Mouse (Mus musculus) naive thymus-derived CD4-positive, alpha-beta T cell, adult 2 months (primary cell): ENCODE measurements around the gene Ptbp1.

Source experiments
- DNase-seq: peaks from one replicate; pipeline ENCODE4 v3.0.0-alpha.2; 2011; ENCODE audit warnings: low read depth

Ptbp1 gene

DNA sequence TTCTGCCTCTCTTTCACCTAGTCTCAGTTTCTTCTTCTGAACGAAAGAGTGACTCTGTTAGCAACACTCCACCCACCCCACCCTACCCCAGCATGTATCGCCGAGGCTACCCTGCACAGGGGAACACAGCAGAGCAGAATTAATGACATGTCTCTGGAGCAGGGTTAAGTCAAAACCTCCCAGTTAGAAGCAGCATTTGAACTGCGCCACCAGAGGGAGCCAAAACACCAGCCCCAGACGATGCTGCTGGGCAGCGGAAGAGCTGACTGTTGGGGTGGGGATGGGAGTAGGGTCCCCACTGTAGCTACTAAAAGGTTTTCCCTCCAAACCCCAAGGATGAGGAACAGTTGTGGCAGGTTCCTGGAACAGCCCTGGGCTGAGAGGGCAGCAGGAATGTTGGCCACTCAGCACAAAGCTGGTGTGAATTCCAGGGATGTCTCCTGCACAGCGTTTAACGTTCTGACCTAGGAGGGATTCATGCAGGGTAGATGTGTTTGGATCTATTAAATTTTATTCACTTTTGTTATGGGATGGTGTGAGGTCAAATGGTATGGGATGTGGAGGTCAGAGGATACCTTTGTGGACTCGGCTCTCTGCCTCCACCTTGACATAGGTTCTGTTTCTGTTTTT, 19.3 kb upstream of the Ptbp1 start:
- DNase-seq: peak; percentile 90

DNA sequence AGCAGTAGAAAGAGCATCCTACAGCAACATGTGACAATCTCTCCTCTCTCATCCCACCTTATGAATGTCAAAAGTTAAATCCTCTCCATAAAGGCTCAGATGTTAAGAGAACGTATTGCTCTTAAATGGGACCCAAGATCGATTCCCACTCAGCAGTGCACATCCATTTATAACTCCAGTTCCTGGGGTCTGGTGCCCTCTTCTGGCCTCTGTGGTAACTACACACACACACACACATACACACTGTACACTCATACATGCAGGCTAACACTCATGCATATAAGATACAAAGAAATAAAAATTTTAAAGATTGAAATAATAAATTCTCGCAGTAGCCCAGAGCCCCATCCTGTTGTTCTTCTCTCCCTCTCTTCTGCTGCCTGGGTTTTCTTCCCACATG, 17.3 kb upstream of the Ptbp1 start:
- peak; percentile 37 for DNase-seq

DNA sequence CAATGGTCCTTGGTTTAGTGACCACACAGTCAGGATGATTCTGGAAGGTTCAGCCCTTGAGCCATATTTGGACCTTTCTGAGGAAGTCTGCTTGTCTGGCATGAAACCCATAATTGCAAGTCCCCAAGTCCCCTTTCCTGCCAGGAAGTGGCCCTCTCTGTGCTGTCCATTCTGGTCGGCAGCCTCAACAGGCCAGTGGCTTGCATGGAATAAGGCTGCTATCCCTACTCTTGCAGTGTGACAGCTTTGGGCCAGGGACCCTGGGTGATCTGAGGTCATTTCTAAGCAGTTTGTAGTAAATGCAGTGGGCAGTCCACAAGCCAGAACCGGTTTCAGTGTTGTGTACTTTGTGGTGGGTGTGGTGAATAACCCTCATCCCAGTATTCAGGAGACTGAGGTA, 16.1 kb upstream of the Ptbp1 start:
- DNase-seq: no peak

DNA sequence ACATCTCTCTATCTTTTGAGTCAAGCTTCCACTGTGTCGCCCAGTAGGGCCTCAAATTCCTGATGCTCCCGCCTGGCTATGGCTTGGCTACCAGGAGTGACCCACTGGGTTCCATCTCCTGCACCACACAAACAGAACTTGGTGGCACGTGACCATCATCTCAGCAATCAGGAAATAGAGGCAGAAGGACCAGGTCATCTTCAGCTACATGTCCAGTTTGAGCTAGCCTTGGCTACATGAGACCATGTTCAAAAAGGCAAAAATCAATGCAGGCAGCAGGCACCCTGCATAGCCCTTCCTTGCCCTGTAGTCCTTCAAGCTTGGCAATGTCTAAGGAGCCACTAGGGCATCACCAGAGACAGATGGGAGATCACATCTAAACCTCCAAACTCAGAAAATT, 14.1 kb upstream of the Ptbp1 start:
- peak; percentile 16 for DNase-seq

DNA sequence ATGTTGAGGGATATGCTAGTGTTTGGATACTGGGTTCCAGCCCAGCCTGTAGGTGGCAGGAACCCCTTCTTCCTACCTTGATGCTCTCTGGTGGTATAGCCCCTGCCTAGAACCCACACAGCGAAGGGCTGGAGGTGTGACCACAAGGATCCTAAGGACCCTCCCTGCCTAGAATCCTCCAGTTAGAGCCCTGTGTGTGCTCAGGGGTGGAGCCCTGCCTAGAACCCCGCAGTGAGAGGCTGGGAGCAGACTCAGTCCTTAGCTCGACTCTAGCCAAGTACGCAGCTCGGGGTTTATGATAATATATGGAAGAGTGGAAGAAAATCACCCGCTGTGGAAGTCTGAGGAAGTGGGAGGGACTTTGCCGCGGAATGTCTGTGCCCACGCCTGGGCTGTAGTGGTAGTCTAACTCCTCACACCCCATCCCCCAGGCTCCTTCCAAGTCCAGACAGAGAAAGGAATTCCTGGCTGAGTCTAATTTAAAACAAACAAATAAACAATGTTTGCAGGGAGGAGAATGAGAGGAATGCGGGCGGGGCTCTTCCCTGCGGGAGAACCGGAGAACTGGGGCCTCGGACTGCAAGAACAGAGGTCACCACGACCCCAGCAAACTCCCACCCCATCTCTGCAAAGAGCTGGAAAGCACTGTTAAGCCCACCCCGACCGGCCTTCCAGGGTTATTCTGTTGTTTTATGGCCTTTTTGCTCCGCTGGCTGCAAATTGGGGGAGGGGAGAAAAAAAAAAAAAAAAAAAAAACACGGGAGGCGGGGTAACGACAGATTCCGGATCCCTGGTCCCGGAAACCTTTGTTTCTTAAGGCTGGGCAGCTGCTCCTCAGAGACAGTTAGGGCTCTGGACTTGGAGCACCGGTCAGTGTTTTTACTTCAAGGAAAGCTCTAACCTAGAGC, 13.3 kb upstream of the Ptbp1 start:
- DNase-seq: peak; percentile 48

DNA sequence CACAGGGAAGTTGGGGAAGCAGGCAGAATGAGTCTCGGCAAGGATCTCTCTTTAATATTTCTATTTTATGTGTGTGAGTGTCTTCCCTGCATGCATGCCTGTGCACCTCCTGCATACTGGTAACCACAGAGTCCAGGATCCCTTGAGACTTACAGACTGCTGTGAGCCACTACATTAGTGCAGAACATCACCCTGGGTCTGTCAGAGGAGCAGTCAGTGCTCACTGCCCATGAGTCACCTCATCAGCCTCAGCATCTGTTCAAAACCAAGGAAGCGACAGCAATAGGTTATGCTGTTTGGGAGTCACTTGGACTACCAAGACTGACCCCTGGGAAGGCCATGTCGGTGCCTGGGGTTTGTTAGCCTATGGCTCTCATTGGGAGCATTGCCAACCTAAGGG, 11.9 kb upstream of the Ptbp1 start:
- DNase-seq: no peak

DNA sequence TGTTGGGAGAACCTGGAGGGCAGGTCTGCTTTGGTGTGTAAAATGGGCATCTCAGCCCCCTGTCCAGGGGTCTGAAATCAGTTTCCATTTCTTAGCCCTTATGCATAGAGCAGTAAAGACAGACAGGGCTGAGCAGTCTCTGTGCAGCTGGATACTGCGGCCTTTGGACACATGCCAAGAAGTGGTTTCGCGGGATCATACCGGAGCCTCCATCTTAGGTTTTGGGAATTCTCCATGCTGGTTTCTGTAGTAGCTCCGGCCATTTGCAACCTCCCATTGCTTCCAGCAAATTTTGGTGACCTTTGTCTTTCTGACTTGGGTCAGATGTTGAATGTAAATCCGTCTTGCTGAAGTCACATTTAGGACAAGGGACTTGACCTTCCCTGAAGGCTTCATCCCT, 10.8 kb upstream of the Ptbp1 start:
- no peak for DNase-seq

DNA sequence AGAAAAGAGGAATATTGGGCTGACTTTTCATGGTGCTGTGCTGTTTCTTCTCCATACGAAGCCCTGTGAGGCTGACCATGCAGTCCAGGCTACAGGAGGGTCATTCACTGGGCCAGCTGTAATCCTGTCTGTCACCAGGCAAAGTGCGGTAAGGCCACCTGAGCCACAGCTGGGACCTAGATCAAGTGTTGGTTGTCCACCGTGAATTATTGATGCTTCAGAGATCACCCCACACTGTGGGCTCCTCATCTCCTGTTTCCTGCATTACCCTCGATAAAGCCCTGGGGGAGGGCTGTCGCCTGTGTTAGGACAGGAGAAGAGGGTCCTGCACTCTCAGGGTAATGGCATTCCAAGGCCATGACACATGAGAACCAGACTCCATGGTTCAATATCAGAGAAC, 7.7 kb upstream of the Ptbp1 start:
- no peak for DNase-seq

DNA sequence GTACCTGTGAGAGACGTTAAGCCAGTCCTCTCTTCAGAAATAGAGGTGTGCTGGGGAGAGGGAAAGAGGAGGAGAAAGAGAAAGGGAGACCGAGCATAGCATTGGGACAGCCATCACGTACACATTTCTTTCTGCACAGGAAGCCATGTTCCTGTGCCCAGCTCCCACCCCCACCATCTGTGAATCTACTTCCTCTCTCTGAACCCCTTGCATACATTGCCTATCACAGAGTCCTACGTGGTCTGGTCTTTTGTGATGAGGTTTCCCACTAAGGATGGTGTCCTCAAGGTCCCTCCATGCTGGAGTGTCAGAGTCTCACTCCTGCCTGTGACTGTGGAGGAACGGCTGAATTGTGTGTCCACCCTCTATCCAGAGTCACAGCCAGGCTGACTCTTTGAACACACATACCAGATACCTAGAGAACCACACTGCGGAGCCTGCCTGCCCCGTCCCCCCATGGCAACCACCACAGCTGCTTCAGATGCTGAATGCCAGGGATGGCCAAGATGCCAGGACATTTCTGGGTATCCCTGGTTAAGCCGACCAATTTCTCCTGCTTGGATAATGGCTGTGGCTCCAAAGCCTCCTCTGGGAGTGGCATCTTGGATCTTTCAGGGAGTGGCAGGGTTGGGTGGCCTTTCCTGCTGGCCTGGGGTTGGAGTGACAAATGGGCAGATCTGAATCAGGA, 4.1 kb upstream of the Ptbp1 start:
- peak; percentile 65 for DNase-seq

DNA sequence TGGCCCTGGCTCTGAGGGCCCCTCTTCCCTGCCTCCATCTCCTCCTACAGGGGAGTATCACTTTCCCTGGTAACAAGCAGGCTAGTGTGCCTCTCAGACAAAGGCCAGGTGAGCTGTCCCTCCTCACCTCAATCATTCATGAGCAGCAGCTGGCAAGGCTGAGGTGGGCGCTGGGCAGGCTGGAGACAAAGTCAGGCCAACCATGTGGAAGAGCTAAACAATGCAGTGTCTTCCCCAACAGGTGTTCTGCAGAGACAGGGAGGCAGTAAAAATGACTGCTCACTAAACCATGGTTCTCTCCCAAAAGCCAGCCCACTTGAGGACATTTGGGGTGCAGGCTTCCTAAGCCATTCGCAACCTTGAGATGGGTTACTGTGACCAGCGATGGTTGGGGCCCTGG, 2.6 kb upstream of the Ptbp1 start:
- DNase-seq: peak; percentile 29

DNA sequence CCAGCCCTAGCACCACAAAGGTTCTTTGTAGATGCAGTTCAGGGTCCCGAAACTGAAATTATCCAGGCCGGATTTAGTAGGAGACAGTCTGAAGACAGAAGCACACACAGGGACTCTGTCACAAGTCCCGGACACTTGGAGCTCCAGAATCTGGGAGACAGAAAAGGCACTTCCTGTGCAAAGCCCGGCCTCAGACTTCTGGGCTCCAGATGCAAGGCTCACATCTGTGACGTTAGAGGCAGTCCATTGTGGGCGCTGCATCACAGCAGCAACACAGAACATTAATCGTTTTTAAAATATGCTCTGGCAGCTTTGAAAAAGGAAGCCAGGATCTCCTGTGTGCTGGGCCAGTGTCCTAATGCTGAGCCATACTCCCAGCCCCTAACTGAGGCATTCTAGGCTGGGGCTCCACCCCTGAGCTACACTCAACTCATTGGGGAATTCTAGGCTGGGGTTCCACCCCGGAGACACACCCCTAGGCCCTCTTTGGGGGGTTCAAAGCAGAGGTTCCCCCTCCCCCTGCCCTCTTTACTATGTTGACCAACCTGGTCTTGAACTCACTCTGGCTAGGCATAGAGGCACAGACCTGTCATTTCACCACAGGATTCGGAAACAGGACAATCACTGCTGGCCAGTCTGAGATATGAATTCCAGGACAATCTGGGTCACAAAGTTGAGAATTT, 2.0 kb upstream of the Ptbp1 start:
- peak; percentile 64 for DNase-seq

DNA sequence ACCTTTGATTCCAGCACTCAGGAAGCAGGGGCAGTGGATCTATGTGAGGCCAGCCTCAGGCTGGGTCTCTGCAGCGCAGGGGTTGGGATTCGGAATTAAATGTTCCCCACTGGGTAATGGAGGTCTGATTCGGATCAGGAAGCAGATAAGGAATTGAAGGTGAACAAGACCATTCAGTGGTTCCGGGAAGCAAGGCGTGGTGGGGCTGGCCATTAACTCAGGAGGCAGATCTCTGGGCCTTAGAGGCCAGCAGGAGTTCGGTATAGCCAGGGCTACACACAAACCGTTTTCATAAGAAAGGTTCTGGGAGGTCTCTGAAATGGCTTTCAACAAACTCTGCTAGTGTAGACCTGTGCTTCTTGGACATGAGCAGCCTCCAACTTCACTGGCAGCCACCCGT, 1.4 kb upstream of the Ptbp1 start:
- DNase-seq: no peak

DNA sequence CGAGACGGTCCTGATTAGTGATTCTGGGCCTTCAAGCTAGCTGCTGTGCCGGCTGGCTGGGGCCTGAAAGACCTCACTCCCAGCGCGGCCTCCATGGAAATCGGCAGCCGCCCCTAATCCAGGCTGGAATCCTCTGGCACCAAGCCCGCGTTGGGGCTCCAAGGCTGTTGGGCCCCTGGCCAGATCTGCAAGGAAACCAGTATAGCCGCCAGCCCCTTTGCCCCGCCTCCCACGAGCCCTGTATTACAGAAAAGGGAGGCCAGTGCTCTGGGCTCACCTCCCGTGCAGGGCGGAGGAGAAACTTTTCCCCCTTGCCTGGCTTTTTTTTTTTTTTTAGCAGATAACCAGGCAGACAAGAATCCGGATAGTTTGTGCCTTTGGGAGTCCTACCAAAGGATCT, 835 bp upstream of the Ptbp1 start:
- no peak for DNase-seq

DNA sequence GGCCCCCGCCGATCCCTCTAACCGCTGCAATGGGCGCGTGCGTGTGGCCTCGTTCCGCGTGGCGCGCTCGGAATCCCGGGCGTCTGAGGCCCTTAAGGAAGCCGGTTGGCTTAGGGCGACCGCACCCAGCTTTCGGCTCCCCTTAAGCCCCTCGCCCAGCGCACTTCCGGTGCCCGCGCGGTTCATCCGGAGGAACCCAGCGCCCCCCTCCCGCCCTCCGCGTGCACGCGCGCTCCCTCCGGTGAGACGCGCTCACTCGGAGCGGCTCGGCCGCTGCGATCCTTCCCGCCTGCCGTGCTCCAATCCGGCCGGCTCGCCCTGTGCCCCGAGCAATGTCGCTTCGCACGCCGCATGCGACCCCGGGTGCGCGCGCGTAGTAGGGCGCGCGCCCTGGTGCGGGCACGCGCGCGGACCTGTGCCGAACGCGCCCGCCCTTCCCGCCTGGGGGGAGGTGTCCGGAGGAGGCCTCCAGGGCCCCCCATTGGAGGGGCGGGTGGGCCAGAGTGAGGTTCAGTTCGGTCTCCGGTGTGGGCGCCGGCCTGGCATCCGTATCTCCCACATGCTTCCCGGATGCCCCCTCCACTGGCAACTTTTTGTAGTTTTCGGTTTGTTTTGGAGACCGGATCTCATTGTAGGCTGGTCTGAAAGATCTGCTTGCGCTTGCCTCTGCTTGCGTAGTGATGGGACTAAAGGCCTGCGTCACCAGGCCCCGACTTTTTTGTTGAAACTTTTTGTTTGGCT, 744 bp downstream of the Ptbp1 start:
- DNase-seq: peak; percentile 89

DNA sequence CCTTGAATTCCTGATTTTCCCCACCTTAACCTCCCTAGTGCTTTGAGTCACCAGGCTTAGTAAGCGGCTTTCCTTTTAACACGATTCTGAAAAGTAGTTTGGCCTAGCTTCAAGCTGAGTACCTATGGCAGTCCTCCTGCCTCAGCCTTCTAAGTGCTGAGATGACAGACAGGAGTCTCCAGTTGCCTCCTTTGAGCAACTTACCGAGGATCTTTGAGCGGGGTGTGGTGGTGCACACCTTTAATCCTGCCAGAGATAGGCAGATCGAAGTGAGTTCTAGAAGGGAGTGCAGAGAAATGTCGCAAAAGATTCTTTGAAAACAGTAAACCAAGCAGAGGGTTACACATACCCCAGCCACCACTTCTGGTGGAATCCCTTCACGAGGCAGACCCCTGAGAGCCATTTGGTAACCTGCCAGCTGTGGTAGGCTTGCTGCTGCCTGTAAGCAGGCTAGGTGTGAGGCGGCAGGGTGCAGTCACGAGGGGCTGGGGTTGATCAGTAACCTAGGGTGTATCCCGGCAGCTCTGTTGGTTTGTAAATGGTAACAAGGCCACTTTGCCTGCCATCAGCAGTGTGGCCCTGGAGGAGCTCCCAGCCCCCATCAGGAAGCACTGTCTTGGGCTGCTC, 1.4 kb downstream of the Ptbp1 start:
- DNase-seq: peak; percentile 61

DNA sequence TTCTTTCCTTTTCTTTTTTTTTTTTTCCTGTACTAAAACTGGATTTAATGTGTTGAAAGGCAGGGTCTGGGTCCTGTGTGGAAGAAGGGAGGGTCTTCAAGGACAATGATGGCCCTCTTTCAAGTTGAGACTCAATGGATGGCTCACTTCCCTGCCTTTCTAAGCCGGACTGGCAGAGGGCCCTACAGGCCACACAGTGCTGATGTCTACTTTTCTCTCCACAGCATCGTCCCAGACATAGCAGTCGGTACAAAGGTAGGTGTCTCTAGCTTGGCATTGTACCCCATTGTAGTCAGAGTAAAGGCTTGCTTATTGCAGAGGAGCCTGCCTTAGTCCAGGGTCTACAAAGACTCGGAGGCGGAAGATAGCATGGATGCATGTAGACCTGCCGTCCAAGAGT, 2.1 kb downstream of the Ptbp1 start:
- peak; percentile 32 for DNase-seq

DNA sequence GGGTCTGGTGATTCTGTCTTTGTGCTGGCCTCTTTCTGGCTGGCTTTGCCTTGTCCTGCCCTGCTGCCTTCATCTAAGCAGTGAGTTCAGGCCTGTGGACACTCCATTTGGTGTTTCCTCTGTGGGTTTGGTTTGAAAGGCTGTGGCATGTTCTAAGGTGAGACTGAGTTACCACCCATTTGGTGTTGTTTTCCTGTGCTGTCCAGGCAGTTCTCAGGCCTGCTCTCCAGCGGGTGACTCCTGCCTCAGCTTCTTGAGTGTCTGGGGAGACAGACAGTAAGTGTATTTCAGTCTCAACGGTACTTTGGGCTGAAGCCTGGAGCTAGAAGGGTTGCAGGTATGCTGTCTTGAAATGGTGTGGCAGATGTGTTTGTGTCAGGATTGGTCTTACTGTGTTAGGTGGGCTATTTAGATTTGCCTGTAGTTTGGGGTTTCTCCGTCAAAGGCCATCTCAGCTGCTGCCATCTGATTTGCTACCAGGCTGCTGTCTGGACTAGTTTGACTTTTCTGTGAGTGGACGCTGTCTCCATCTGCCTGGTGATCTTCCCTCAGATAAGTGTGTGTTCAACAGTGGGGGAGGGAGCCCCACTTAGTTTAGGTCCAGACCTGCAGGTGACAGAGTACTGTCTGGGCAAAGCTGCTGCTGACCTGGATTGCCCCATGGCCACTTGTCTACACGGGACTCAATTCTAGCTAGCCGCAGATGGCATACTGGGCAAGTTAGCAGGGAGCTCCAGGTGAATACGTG, 2.7 kb downstream of the Ptbp1 start:
- peak; percentile 36 for DNase-seq

DNA sequence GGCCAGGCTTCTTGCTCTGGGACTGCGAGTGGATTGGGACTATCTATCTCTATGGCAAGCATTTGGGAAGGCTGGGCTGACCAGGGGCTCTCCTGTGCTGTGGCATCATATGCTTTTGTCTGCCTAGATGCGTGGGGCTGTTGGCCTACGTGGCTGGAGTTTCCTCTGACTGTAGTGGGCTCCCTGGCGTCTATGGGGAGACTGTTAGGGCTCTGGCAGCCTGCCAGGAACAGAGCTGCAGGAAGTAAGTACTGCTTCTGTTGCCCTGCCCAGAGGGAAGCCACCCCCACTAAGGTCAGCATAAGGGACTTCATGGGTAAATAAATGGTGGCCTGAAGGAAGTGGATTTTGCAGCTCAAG, 3.2 kb downstream of the Ptbp1 start:
- peak; percentile 78 for DNase-seq

DNA sequence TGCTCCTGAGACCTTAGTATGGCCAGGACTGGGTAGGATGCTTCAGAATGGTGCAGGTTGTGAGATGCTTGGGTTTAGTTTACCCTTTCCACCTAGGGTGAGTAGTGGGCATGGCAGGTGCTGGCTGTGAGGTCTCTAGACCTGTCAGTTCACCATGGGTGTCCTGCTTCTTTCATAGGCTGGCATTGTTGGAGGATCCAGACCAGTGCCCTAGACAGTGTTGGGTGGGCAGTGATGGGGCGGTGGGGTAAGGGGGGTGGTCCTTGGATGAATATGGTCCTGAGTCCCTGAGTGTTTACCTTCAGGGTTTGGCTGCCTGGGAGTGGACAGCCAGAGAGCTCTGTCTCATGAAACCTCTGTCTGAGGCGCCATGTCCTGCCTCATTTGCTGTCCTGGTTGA, 3.7 kb downstream of the Ptbp1 start:
- no peak for DNase-seq

DNA sequence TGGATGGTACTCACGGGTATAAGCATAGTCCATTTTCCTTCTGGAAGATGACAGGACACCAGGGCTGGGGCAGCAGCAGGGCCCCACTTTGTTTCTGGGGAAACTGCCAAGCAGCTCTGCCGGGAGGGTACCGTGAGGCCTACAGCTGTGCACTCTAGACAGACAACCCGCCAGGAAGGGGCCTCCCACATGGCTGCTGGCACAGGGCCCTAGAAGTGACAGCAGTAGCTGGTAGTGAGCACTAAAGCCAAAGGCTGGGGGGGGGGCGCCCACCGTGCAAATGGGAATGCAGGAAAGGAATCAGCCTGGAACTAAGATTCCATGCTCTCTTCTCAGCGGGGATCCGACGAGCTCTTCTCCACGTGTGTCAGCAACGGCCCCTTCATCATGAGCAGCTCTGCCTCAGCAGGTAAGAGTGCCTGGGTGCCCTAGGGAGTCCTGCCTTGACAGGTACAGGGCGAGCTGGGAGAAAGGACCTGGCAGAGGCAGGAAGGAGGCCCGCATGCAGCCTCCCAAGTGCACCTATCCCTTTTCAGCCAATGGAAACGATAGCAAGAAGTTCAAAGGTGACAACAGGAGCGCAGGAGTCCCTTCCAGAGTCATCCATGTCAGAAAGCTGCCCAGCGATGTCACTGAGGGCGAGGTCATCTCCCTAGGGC, 4.3 kb downstream of the Ptbp1 start:
- peak; percentile 38 for DNase-seq
